Mouse (Mus musculus) lung, embryonic 14.5 days (tissue): ENCODE measurements around the gene Dpy19l3. TPM values are rescaled to one million over a fixed set of nuclear protein-coding genes. Genes with fewer than 3 reads are reported as not detected.

Experiments used
- ATAC-seq: fragments of 200-750 bp; cut with Nextera tagmentation; 2 replicates; pipeline ENCODE4 v1.8.0; 2017; ENCODE audit warnings: mild to moderate bottlenecking, moderate TSS enrichment, moderate library complexity; ENCODE audit not compliant: insufficient read depth
- DNase-seq: peaks from one replicate; pipeline ENCODE4 v3.0.0-alpha.2; 2015
- H3K27ac ChIP-seq: fragments of 300-500 bp; sonication (generic); 2 replicates; pipeline ENCODE4 v1.5.1; 2014; ENCODE audit warnings: low read depth, mild to moderate bottlenecking, moderate library complexity
- H3K27me3 ChIP-seq: fragments of 300-500 bp; sonication (generic); 2 replicates; pipeline ENCODE4 v1.6.1; 2014; ENCODE audit warnings: low read length, control low read depth; ENCODE audit not compliant: insufficient read depth
- H3K36me3 ChIP-seq: fragments of 300-500 bp; sonication (generic); 2 replicates; pipeline ENCODE4 v1.6.1; 2014; ENCODE audit warnings: control low read depth; ENCODE audit not compliant: insufficient read depth
- H3K4me1 ChIP-seq: fragments of 300-500 bp; sonication (generic); 2 replicates; pipeline ENCODE4 v1.6.1; 2014; ENCODE audit warnings: antibody characterized with exemption, control low read depth; ENCODE audit not compliant: insufficient read depth
- H3K4me2 ChIP-seq: fragments of 300-500 bp; sonication (generic); 2 replicates; pipeline ENCODE4 v1.6.1; 2014; ENCODE audit warnings: mild to moderate bottlenecking
- H3K4me3 ChIP-seq: fragments of 300-500 bp; sonication (generic); 2 replicates; pipeline ENCODE4 v1.5.1; 2014; ENCODE audit warnings: low read depth, low read length
- H3K9ac ChIP-seq: fragments of 300-500 bp; sonication (generic); 2 replicates; pipeline ENCODE4 v1.6.1; 2014
- H3K9me3 ChIP-seq: fragments of 300-500 bp; sonication (generic); 2 replicates; pipeline ENCODE4 v1.6.1; 2016; ENCODE audit warnings: low read depth, low read length, control low read depth
- CTCF ChIP-seq: IDR thresholded peaks from 2 replicates; pipeline ENCODE4 v1.5.1; 2016; ENCODE audit warnings: antibody characterized with exemption, low read depth
- WGBS: fragments of 180-500 bp; shearing (Covaris S2); extraction: QIAGEN DNeasy Blood & Tissue Kit; methylation state at CpG from one replicate; pipeline ENCODE4 v1.1.7; 2014; 5-methylcytosine and 5-hydroxymethylcytosine counted together
- polyA plus RNA-seq: library from polyadenylated mRNA; unstranded; fragments of >200 nt; fragmentation: Nextera tagmentation; extraction: Ambion mirVana; gene quantifications from 2 replicates; pipeline ENCODE4 v1.2.1, GENCODE M21; 2014

Dpy19l3 gene
- polyA plus RNA-seq, 1 experiment from 2014 or later = 36.1 TPM

GRCm38 (mm10) chr7:35710366-35710765, 43.9 kb downstream of the Dpy19l3 start:
- Histone ChIP-seq H3K9me3 (no peaks in the 10 kb centered on the region), H3K27me3 (no peaks in the 10 kb centered on the region), H3K4me2 (no peak overlapping the region), H3K36me3 (peaks cover 44% of the 10 kb centered on the region), H3K4me3 (no peak overlapping the region), H3K27ac (no peak overlapping the region), H3K4me1 (no peaks in the 10 kb centered on the region), H3K9ac (no peak overlapping the region)
- TF ChIP-seq CTCF = no peak
- DNase-seq (no peak), ATAC-seq (no peak)
- 88% methylated on average over 5 of the region's 5 CpGs for WGBS

GRCm38 (mm10) chr7:35708101-35708500, 46.2 kb downstream of the Dpy19l3 start:
- no peak overlapping the region for H3K27ac ChIP-seq
- TF ChIP-seq CTCF = no peak
- WGBS = 52% methylated on average over 16 of the region's 16 CpGs
- H3K36me3 ChIP-seq = peaks cover 38% of the 10 kb centered on the region
- H3K9ac ChIP-seq = no peak overlapping the region
- no peaks in the 10 kb centered on the region for H3K9me3 ChIP-seq
- H3K4me2 ChIP-seq = no peak overlapping the region
- no peaks in the 10 kb centered on the region for H3K27me3 ChIP-seq
- DNase-seq = no peak
- no peak overlapping the region for H3K4me3 ChIP-seq
- H3K4me1 ChIP-seq = no peaks in the 10 kb centered on the region
- ATAC-seq = no peak

- TF ChIP-seq CTCF = no peak
- H3K9me3 ChIP-seq = no peaks in the 10 kb centered on the region
- H3K4me3 ChIP-seq = no peak overlapping the region
- H3K4me2 ChIP-seq = no peak overlapping the region
- ATAC-seq (no peak), DNase-seq (no peak)
- H3K9ac ChIP-seq = no peak overlapping the region
- no peak overlapping the region for H3K27ac ChIP-seq
- H3K36me3 ChIP-seq = peaks cover 30% of the 10 kb centered on the region; the same call in 1 of the 2 replicates
- 83% methylated on average over 8 of the region's 8 CpGs for WGBS
- H3K27me3 ChIP-seq = no peaks in the 10 kb centered on the region
- no peaks in the 10 kb centered on the region for H3K4me1 ChIP-seq
These were observed 55.2 kb downstream of the Dpy19l3 start for GRCm38 (mm10) chr7:35699005-35699404.

GRCm38 (mm10) chr7:35698073-35698472, 56.2 kb downstream of the Dpy19l3 start:
- H3K9ac ChIP-seq = no peak overlapping the region
- no peak overlapping the region for H3K4me3 ChIP-seq
- no peak overlapping the region for H3K27ac ChIP-seq
- H3K36me3 ChIP-seq = peaks cover 22% of the 10 kb centered on the region; the same call in 1 of the 2 replicates
- H3K27me3 ChIP-seq = no peaks in the 10 kb centered on the region
- ATAC-seq (no peak), DNase-seq (peak; percentile 16)
- no peak overlapping the region for H3K4me2 ChIP-seq
- H3K4me1 ChIP-seq = no peaks in the 10 kb centered on the region
- peak; percentile 11; the same call in 1 of the 2 replicates for TF ChIP-seq CTCF
- WGBS = 94% methylated on average over 1 of the region's 1 CpGs
- H3K9me3 ChIP-seq = no peaks in the 10 kb centered on the region

- ATAC-seq (no peak), DNase-seq (no peak)
- Histone ChIP-seq H3K27me3 (no peaks in the 10 kb centered on the region), H3K36me3 (peaks cover 26% of the 10 kb centered on the region), H3K9ac (no peak overlapping the region), H3K27ac (no peak overlapping the region), H3K9me3 (no peaks in the 10 kb centered on the region), H3K4me2 (no peak overlapping the region), H3K4me1 (no peaks in the 10 kb centered on the region), H3K4me3 (no peak overlapping the region)
- no peak for TF ChIP-seq CTCF
- 88% methylated on average over 12 of the region's 12 CpGs for WGBS
These were observed 61.6 kb downstream of the Dpy19l3 start for GRCm38 (mm10) chr7:35692641-35693040.

- WGBS = 84% methylated on average over 14 of the region's 14 CpGs
- Histone ChIP-seq H3K4me1 (no peaks in the 10 kb centered on the region), H3K27ac (no peak overlapping the region), H3K9me3 (no peaks in the 10 kb centered on the region), H3K4me2 (no peak overlapping the region), H3K9ac (no peak overlapping the region), H3K27me3 (no peaks in the 10 kb centered on the region), H3K4me3 (no peak overlapping the region), H3K36me3 (peaks cover 26% of the 10 kb centered on the region)
- DNase-seq = no peak
- TF ChIP-seq CTCF = no peak
- no peak for ATAC-seq
These were observed 62.1 kb downstream of the Dpy19l3 start for GRCm38 (mm10) chr7:35692117-35692516.

- 78% methylated on average over 11 of the region's 11 CpGs for WGBS
- no peak for TF ChIP-seq CTCF
- Histone ChIP-seq H3K4me3 (no peak overlapping the region), H3K9ac (no peak overlapping the region), H3K36me3 (peaks cover 21% of the 10 kb centered on the region), H3K4me2 (no peak overlapping the region), H3K4me1 (no peaks in the 10 kb centered on the region), H3K27ac (no peak overlapping the region), H3K27me3 (no peaks in the 10 kb centered on the region), H3K9me3 (no peaks in the 10 kb centered on the region)
- ATAC-seq (no peak), DNase-seq (no peak)
These were observed 65.4 kb downstream of the Dpy19l3 start for GRCm38 (mm10) chr7:35688781-35689349.

- Histone ChIP-seq H3K9ac (no peak overlapping the region), H3K9me3 (no peaks in the 10 kb centered on the region), H3K27me3 (no peaks in the 10 kb centered on the region), H3K27ac (no peak overlapping the region), H3K4me3 (no peak overlapping the region), H3K4me1 (no peaks in the 10 kb centered on the region), H3K4me2 (no peak overlapping the region), H3K36me3 (peaks cover 21% of the 10 kb centered on the region)
- DNase-seq (no peak), ATAC-seq (no peak)
- whole genome bisulfite sequencing = 63% methylated on average over 9 of the region's 9 CpGs
- no peak for TF ChIP-seq CTCF
These were observed 66.0 kb downstream of the Dpy19l3 start for GRCm38 (mm10) chr7:35688276-35688675.
